Mouse (Mus musculus) bone marrow macrophage, adult 2 months (primary cell): ENCODE results near the gene N4bp2l1.

Experiments
- CTCF ChIP-seq: IDR thresholded peaks from 2 replicates; pipeline ENCODE4 v1.5.1; 2012; ENCODE audit warnings: low read depth, mild to moderate bottlenecking, low read length, moderate library complexity
- POLR2A ChIP-seq: IDR thresholded peaks from 2 replicates; pipeline ENCODE4 v1.6.1; 2012; ENCODE audit warnings: mild to moderate bottlenecking, low read depth, low read length, borderline replicate concordance

DNA sequence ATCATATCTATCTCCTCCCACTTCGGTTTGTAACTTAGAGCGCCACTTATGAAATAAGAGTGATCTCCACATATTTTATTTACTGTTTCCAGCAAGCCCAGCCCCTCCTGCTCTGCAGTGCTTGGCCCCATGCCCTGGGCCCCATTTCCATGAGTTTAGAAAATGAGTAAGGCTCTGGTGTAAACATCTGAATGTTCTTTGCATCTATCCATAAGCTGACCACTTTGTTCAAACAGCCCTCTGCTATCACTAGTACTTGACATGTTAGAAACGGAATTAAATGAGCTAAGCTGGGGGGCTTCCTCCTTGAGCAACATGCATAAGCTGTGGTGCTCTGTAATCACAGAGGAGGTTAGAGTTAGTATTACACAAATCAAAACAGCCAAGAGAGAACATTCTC, 22.6 kb downstream of the N4bp2l1 start:
- TF ChIP-seq POLR2A, result no peak
- no peak for TF ChIP-seq CTCF
